Mouse (Mus musculus) lung, postnatal 0 days (tissue): Measurements from ENCODE around the gene Qrich2. TPM values are rescaled to one million over a fixed set of nuclear protein-coding genes. Genes with fewer than 3 reads are reported as not detected.
"Not testable (repeated sequence)": the region's sequence is repeated elsewhere in the genome, so short reads cannot be mapped to it uniquely, and the experiment has no call there.

Experiments
- ATAC-seq: fragments of 200-750 bp; cut with Nextera tagmentation; 2 replicates; pipeline ENCODE4 v1.8.0; 2017; ENCODE audit warnings: moderate library complexity
- DNase-seq: peaks from one replicate; pipeline ENCODE4 v3.0.0-alpha.2; 2016; ENCODE audit warnings: low spot score
- H3K27ac ChIP-seq: fragments of 300-500 bp; sonication (generic); 2 replicates; pipeline ENCODE4 v1.5.1; 2014; ENCODE audit warnings: antibody characterized with exemption, mild to moderate bottlenecking, low read length, mixed read lengths
- H3K27me3 ChIP-seq: fragments of 300-500 bp; sonication (generic); replicated peaks from 2 replicates; pipeline ENCODE4 v1.6.1; 2014; ENCODE audit warnings: low read length, mixed read lengths; ENCODE audit not compliant: insufficient read depth
- H3K36me3 ChIP-seq: fragments of 300-500 bp; sonication (generic); 2 replicates; pipeline ENCODE4 v1.6.1; 2014; ENCODE audit warnings: low read length, mixed read lengths; ENCODE audit not compliant: insufficient read depth
- H3K4me1 ChIP-seq: fragments of 300-500 bp; sonication (generic); 2 replicates; pipeline ENCODE4 v1.6.1; 2014; ENCODE audit warnings: antibody characterized with exemption, low read depth, low read length, mixed read lengths; ENCODE audit not compliant: insufficient read depth
- H3K4me2 ChIP-seq: fragments of 300-500 bp; sonication (generic); replicated peaks from 2 replicates; pipeline ENCODE4 v1.6.1; 2014; ENCODE audit warnings: low read depth, mild to moderate bottlenecking, low read length, moderate library complexity, mixed read lengths
- H3K4me3 ChIP-seq: fragments of 300-500 bp; sonication (generic); 2 replicates; pipeline ENCODE4 v1.5.1; 2014; ENCODE audit warnings: low read depth, low read length
- H3K9ac ChIP-seq: fragments of 300-500 bp; sonication (generic); replicated peaks from 2 replicates; pipeline ENCODE4 v1.6.1; 2014; ENCODE audit warnings: low read depth, mild to moderate bottlenecking
- H3K9me3 ChIP-seq: fragments of 300-500 bp; sonication (generic); 2 replicates; pipeline ENCODE4 v1.6.1; 2016; ENCODE audit warnings: low read length, mixed read lengths
- CTCF ChIP-seq: IDR thresholded peaks from 2 replicates; pipeline ENCODE4 v1.5.1; 2016; ENCODE audit warnings: antibody characterized with exemption, mild to moderate bottlenecking
- EP300 ChIP-seq: IDR thresholded peaks from 2 replicates; pipeline ENCODE4 v1.6.1; 2016; ENCODE audit warnings: antibody characterized with exemption, mild to moderate bottlenecking, control low read depth
- WGBS: fragments of 180-500 bp; shearing (Covaris S2); extraction: QIAGEN DNeasy Blood & Tissue Kit; methylation state at CpG from one replicate; pipeline ENCODE4 v1.1.7; 2014; 5-methylcytosine and 5-hydroxymethylcytosine counted together
- polyA plus RNA-seq: library from polyadenylated mRNA; unstranded; fragments of >200 nt; fragmentation: Nextera tagmentation; extraction: Ambion mirVana; gene quantifications from 2 replicates; pipeline ENCODE4 v1.2.1, GENCODE M21; 2015

Gene Qrich2
- polyA plus RNA-seq, 1 experiment from 2014 or later = 0.05 TPM

DNA sequence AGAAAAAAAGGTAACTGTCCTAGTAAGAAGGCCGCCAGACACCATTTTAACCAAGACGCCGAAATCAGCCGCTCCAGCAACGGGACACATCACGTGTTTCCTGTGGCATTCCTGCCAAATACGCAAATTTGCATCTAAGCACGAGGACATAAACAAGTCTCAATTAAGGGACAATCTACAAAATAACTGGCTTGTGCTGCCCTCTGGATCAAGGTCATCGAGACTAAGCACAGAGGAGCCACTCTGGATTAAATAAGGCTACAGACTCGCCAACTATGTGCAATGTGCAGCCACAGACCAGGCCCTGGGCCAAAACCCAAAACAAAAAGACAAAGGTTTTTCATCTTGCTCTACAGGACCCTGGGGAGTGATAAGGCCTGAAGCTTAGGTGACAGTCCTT lies 10.0 kb upstream of the Qrich2 start:
- no peak overlapping the region for H3K4me3 ChIP-seq
- no peak overlapping the region for H3K27ac ChIP-seq
- WGBS = 84% methylated on average over 10 of the region's 10 CpGs
- ATAC-seq = no peak
- no peaks in the 10 kb centered on the region for H3K4me1 ChIP-seq
- no peak for DNase-seq
- no peaks in the 10 kb centered on the region for H3K9me3 ChIP-seq
- no peak overlapping the region for H3K4me2 ChIP-seq
- H3K27me3 ChIP-seq = no peaks in the 10 kb centered on the region
- no peak overlapping the region for H3K9ac ChIP-seq
- H3K36me3 ChIP-seq = peaks cover 57% of the 10 kb centered on the region; the same call in 1 of the 2 replicates
- TF ChIP-seq CTCF (no peak), EP300 (no peak)

DNA sequence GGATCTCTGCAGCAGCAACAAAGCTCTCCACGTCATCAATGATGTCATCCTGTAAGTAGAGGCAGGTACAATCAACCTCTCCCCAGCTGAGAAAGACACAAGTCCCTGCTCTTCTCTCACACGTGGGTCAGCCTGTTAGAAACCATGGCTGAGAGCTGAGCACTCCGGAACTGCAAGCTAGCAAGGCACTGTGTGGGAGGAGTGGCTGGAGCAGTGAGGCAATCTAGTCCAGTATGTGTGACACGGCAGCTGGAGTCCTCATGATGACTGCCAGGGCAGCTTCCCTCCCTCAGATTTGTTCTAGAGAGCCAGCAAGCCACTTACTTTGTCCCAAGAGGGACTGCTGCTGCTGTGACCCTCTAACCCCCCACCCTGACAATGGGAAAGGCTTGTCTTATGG lies 6.2 kb upstream of the Qrich2 start:
- no peak overlapping the region for H3K4me3 ChIP-seq
- 82% methylated on average over 4 of the region's 4 CpGs for WGBS

GRCm38 (mm10) chr11:116470896-116471295 lies 4.9 kb upstream of the Qrich2 start:
- Histone ChIP-seq H3K36me3 (peaks cover 36% of the 10 kb centered on the region; the same call in 1 of the 2 replicates), H3K27ac (no peak overlapping the region), H3K4me1 (no peaks in the 10 kb centered on the region), H3K9me3 (no peaks in the 10 kb centered on the region), H3K4me3 (no peak overlapping the region), H3K9ac (no peak overlapping the region), H3K4me2 (no peak overlapping the region), H3K27me3 (no peaks in the 10 kb centered on the region)
- WGBS = 94% methylated on average over 4 of the region's 4 CpGs
- ATAC-seq = no peak
- DNase-seq = no peak
- TF ChIP-seq CTCF = no peak
- no peak for TF ChIP-seq EP300

More for the DNA sequence above, 6.2 kb upstream of the Qrich2 start:
- DNase-seq = peak; percentile 64
- no peak for TF ChIP-seq CTCF
- no peak for TF ChIP-seq EP300
- no peak overlapping the region for H3K9ac ChIP-seq
- H3K4me1 ChIP-seq = no peaks in the 10 kb centered on the region
- no peak overlapping the region for H3K27ac ChIP-seq
- no peaks in the 10 kb centered on the region for H3K27me3 ChIP-seq
- H3K9me3 ChIP-seq = no peaks in the 10 kb centered on the region
- no peak overlapping the region for H3K4me2 ChIP-seq
- peaks cover 49% of the 10 kb centered on the region; the same call in 1 of the 2 replicates for H3K36me3 ChIP-seq
- ATAC-seq = peak; percentile 67

DNA sequence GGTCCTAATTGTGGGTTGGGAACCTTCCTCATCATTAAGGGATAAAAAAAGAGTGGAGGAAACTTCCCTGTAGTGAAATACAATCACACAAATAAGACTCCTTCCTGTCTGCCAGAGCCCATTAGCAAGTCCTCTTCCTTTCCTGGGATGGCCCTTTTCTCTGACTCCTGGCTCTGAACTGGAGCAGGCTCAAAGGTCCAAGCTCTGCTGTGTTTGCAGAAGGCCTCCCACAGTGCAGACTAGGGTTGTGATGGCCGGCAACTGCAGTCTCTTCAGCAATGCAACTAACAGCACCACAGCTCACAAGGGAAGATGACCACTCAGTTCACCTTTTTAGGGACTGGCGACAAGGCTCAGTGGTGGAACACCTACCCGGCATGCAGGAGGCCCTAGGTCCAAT lies 4.2 kb upstream of the Qrich2 start:
- Histone ChIP-seq H3K4me3 (no peak overlapping the region), H3K4me1 (no peaks in the 10 kb centered on the region), H3K9ac (no peak overlapping the region), H3K27me3 (no peaks in the 10 kb centered on the region), H3K36me3 (peaks cover 33% of the 10 kb centered on the region; the same call in 1 of the 2 replicates), H3K9me3 (no peaks in the 10 kb centered on the region), H3K4me2 (no peak overlapping the region), H3K27ac (no peak overlapping the region)
- DNase-seq (no peak), ATAC-seq (no peak)
- TF ChIP-seq EP300 (no peak), CTCF (no peak)
- WGBS = 91% methylated on average over 3 of the region's 3 CpGs

DNA sequence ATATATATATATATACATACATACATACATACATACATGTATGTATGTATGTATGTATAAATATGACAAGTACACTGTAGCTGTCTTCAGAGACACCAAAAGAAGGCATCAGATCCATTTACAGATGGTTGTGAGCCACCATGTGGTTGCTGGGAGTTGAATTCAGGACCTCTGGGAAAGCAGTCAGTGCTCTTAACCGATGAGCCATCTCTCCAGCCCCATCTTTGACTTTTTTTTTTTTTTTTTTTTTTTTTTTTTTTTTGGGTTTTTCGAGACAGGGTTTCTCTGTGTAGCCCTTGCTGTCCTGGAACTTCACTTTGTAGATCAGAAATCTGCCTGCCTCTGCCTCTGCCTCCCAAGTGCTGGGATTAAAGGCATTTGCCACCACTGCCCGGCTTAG lies 2.3 kb upstream of the Qrich2 start:
- not testable (repeated sequence) for H3K27ac ChIP-seq, H3K9me3 ChIP-seq, H3K4me3 ChIP-seq, H3K4me1 ChIP-seq, H3K27me3 ChIP-seq, H3K4me2 ChIP-seq, ATAC-seq, H3K9ac ChIP-seq, DNase-seq
- 72% methylated on average over 3 of the region's 3 CpGs for WGBS
- peaks cover 25% of the 10 kb centered on the region; the same call in 1 of the 2 replicates for H3K36me3 ChIP-seq

GRCm38 (mm10) chr11:116463833-116464232 lies 2.2 kb downstream of the Qrich2 start:
- H3K27ac ChIP-seq = no peak overlapping the region
- DNase-seq (peak; percentile 92), ATAC-seq (peak; percentile 78)
- H3K36me3 ChIP-seq = no peaks in the 10 kb centered on the region
- no peak for TF ChIP-seq EP300
- TF ChIP-seq CTCF = peak; percentile 85
- no peak overlapping the region for H3K9ac ChIP-seq
- 5% methylated on average over 2 of the region's 2 CpGs for WGBS
- no peaks in the 10 kb centered on the region for H3K4me1 ChIP-seq
- no peaks in the 10 kb centered on the region for H3K27me3 ChIP-seq
- H3K4me3 ChIP-seq = no peak overlapping the region
- H3K4me2 ChIP-seq = no peak overlapping the region
- no peaks in the 10 kb centered on the region for H3K9me3 ChIP-seq

DNA sequence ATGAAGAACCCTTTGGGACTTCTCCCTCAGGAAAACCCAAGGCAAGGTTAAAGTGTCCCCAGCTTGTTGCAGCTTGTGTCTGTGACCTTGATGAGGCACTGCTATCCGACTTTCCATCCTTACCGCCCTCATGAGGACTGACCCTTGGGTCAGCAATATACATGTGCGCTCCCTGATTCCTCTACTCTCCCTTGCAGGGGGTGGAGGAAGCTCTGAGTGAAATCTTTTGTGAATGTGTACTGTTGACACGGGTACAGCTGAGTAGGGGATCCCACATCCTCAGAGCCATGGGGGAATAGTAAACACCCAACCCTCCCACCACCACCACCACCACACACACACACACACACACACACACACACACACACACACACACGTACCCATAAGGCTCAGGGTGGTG lies 2.7 kb downstream of the Qrich2 start:
- H3K36me3 ChIP-seq = no peaks in the 10 kb centered on the region
- H3K9ac ChIP-seq = no peak overlapping the region
- peak; percentile 17; the same call in 1 of the 2 replicates for ATAC-seq
- H3K4me3 ChIP-seq = no peak overlapping the region
- no peak overlapping the region for H3K27ac ChIP-seq
- no peak overlapping the region for H3K4me2 ChIP-seq
- 53% methylated on average over 4 of the region's 5 CpGs for WGBS
- DNase-seq = no peak
- H3K9me3 ChIP-seq = no peaks in the 10 kb centered on the region
- H3K27me3 ChIP-seq = no peaks in the 10 kb centered on the region
- no peaks in the 10 kb centered on the region for H3K4me1 ChIP-seq
- TF ChIP-seq EP300 (no peak), CTCF (no peak)
